Mouse (Mus musculus) ZHBTc4 (cell line): ENCODE measurements around the gene St3gal5.
A peak's percentile ranks its signal among the peaks of the same experiment; 100 is the strongest.

ENCODE experiments used
- DNase-seq: peaks from one replicate; pipeline ENCODE4 v3.0.0-alpha.2; 2011; ENCODE audit warnings: low read depth, low spot score

The St3gal5 gene

GRCm38 (mm10) chr6:72096669-72097068 is 723 bp upstream of the St3gal5 start:
- DNase-seq = no peak

DNA sequence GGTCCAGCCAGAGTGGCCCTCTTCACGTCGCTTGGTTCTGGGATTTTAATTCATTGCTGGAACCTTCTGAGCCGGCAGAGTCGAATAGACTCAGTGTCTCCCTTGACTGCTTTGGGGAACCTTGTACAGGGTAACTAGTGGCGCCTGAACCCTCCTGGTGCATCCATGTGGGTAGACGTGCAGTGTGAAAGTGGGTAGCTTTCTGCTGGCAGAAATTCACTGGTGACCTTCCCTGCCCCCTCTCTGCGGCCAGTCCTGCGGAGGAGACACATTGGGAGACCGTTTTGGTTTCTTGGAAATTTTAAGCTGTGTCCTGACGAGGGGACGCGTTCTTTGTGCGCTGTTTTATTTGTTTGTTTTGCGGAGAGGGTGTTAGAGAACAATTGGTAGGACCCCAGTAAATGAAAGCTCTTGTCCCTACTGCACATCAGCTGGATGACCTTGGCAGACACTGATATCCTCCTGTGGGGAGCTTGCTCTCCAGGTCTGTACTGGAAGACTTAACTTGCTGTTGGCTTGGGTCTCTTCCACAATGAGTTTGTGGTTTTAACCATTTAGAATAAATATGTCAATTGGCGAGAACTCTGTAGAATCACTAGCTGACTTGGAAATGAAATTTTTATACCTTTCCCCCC is 746 bp downstream of the St3gal5 start:
- DNase-seq = no peak

GRCm38 (mm10) chr6:72098691-72099090 is 1.3 kb downstream of the St3gal5 start:
- DNase-seq = no peak

DNA sequence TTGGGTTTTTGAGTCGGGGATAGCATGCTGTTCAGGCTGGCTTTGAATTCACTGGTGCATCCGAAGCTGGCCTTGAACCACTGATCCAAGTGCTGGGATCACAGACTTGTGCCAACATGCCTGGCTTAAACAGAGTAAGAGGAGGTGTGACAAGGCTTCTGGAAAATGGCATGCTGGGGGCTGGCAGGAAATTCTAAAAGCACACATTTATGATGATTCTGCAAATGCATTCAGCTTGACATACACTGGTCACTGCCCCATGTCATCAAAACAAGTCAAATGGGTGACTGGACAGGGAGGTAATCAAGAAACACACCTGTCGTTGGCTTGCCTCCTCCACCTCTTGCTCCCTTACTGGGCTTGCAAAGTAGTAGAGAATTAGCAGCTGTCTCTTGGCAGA is 1.9 kb downstream of the St3gal5 start:
- no peak for DNase-seq

- DNase-seq = no peak
Observed at GRCm38 (mm10) chr6:72100171-72100570, 2.8 kb downstream of the St3gal5 start.

DNA sequence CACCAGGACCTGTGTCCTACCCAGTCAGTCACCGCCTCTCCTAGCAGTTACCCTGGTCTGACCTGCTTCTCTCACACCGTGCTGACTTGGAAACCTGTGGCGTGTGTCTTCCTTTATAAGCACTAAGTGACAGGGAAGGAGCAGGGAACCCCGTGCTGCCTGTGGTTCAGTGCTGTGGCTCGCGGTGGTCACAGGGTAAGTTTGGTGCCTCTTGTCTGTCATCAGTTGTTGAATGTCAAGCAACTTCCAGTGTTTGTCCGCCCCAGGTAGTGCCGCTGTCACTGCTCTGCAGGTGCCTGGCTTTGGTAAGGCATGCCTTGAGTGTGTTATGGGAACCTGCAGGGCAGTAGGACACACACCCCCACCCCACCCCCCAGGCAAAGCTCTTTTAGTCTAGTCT is 3.5 kb downstream of the St3gal5 start:
- DNase-seq = peak; percentile 6

GRCm38 (mm10) chr6:72101386-72101785 is 4.0 kb downstream of the St3gal5 start:
- DNase-seq = no peak

GRCm38 (mm10) chr6:72102066-72102465 is 4.7 kb downstream of the St3gal5 start:
- no peak for DNase-seq

DNA sequence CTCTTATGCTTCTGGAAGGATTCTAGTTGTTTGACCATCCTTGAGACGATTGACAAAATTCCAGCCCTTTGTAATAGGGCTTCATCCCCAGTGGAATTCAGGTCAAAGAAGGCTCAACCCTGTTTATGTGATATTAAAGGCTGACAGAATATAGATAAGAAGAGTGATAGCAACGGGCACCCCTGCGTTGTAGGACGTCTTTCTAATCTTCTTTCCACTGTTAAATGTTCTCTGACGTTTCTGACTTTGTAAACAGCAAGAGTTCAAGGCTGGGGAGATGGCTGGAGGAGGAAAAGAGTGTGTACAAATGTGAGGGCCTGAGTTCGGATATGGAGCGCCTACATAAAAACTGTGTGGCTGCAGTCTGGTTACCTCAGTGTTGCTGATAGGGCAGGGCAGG is 7.1 kb downstream of the St3gal5 start:
- no peak for DNase-seq

GRCm38 (mm10) chr6:72108941-72109892 is 11.8 kb downstream of the St3gal5 start:
- no peak for DNase-seq

DNA sequence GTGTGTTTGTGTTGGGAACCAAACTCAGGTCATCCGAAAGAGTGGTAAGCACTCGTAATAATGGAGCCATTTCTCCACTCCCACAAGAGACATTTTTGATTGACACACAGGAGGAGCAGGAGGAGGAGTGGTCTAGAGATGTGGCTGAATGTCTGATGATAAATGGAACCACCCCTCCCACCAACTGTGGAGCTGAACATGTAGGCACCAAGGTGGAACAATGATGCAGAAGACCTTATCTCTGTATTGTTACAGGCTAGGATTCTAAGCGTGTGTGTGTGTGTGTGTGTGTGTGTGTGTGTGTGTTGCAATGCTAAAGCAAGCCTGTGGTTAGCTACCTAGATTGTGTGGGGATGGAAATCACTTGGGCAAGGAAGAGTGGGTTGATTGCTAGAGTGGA is 13.2 kb downstream of the St3gal5 start:
- no peak for DNase-seq

DNA sequence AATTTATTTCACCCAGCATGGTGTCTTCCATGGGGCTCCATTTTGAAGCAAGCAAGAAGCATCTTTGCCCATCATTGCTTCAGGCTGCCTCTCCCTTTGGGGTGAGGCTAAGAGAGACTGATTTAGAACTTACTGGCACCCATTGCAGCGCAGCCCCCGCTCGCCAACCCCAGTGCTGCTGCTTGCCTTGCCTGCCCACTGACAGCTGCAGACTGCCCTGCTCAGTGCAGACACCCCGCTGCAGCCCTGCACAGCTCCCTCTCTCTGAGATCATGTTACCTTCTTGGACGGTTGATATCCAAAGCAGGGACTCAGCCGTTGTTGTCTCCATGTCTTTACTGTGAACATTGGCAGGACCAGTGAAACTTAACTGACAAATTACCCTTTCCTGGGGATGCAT is 15.2 kb downstream of the St3gal5 start:
- no peak for DNase-seq

- DNase-seq = no peak
Observed at GRCm38 (mm10) chr6:72113093-72113702, 15.8 kb downstream of the St3gal5 start.

- no peak for DNase-seq
Observed at GRCm38 (mm10) chr6:72114902-72115301, 17.5 kb downstream of the St3gal5 start.

DNA sequence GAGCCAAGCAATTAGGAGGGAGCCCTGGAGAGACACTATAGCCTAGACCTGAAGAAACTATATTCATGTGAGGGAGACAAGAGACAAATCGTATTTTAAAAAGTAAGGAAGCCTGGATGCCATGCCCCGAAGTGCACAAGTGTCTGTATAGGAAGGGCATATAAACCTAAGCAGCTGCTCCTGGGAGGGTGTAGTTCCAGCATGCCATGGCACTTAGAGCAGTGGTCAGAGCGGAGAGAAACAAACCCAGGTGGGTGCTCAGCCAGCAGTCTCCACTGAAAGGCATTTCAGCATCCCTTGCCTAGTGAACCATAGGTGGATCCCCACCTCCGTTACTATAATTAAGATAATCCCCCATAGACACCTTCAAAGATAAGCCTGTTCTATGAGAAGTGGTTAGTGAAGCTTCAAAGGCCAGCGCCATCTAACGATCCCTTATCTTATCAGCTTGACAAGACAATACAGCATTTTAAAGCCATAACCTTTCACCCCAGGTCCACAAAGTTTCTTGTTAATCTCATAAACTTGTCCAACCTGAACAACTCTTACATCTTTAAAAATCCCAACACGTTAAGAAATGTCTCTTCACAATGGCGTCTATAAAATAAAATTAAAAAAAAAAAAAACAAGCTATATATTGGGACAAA is 20.1 kb downstream of the St3gal5 start:
- no peak for DNase-seq

DNA sequence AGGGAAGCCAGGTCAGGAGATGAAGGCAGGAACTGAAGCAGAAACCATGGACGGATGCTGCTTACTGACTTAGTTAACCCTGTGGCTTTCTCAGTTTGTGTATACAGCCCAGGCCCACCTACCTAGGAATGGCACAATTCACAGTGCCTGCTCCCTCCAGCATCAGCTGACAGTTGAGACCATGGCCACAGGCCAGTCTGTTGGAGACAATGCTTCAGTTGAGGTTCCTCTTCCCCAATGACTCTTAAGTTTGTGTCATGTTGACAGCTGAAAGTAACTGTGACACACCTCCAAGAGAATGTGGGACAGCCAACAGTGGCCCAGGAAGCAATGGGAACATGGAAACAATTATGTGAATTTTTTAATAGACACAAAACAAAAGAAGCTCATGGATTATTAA is 22.5 kb downstream of the St3gal5 start:
- no peak for DNase-seq

DNA sequence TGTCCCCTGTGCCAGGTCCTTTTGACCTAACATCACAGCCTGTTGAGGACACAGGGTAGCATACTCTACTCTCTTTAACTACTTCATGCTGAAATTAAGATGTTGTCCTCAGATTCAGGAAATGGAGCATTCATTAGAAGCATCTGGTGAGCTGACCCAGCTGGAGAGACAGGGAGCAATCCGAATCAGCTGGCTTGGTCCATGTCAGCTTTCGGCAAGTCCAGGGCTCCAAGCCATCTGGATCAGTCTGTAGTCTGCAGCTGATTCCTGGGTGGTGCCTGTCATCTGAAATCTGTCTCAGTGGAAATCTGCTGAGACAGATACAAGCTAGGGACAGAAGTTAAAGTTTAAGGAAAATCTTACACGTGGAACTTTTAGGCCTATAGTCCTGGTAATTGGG is 23.9 kb downstream of the St3gal5 start:
- no peak for DNase-seq

DNA sequence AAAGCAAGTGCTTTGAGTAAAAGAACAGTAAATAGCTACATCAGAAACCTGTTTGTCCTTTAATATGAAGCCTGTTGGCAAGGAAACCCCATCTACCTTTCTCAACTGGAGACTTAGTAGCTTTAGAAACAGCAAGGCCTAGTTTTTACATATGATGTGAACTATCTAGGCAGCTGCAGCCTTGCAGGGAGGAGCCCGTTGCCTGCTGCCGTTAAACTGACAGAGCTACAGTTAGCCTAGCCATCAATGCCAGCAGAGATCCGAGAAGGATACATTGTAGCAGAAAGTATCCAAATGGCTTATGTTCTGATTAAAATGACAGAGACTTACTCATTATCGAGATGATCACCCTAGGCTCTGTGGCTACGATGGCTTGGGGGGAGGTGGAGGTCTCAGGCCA is 25.1 kb downstream of the St3gal5 start:
- DNase-seq = no peak

DNA sequence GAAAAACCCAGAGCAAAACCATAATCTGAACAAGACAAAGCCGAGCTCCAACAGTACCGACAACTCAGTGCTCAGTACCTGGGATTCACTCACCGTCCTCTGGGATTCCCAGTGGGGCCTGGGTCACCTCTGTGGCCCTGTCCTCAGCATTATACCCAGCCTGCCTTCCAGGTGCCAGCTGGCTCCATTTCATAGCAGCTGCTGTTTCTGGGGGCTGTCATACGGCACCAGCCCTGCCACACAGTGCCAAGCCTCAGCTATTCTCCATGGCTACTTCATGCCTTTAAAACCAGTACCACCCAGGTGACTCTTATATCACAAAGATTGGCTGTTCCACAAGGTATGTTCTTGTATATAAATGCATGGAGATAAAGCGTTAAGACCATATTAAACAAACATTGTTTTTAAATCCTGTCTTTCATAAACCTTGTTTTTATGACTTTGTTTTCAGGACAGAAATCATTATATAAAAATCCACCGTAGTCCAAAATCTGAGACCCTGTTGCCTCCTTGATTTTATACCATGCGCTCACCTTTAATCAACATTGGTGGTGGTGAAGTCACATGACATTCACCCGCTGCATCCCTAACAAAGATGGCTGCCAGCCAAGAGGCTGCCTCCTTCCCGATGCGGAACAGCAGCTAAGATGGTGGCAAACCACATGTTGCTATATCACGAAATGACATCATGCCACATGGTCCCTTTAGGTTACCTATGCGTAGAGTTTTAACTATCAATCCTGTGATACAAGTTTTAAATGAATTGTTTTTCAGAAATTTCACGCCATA is 27.1 kb downstream of the St3gal5 start:
- no peak for DNase-seq

DNA sequence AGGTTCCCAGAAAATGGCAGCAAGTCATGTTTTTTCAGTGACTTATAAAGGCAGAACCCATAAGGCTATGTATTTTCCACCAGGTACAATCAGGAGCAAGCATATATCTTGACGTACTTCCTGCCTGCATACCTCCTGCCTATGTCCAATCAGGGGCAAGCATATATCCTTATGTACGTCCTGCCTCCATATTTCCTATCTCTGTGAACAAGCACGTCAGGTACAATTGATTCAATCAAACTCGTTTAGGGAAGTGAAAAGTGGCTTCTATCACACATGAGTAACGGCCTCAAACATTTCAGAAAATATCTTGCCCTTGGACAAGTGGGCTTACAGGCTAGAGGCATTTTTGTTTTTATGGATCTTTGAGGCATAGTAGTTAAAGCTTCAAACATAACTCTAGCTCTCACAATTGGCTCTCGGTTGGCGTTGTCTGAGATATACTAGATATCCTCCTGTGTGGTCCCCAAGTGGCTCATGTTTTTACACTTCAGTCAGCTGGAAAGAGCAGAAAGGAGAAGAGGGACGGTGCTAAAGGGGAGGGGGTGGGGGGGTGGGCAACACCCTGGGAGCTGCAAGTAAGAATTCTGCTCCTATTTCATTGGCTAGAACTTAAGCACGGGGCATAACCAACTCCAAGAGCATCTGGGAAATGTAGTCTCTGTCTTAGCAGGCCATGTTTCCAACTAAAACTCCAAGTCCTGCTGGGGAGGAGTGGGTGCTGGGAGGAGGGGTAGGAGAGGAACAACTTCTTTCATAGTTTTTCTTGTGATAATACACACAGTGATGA is 28.9 kb downstream of the St3gal5 start:
- no peak for DNase-seq

- DNase-seq = no peak
Observed at GRCm38 (mm10) chr6:72130056-72130455, 32.7 kb downstream of the St3gal5 start.
